Mouse (Mus musculus) adrenal gland, postnatal 14 days (tissue): ENCODE results near the gene Gm10330. TPM values are rescaled to one million over a fixed set of nuclear protein-coding genes. Genes with fewer than 3 reads are reported as not detected.
"Not testable (repeated sequence)": the region's sequence is repeated elsewhere in the genome, so short reads cannot be mapped to it uniquely, and the experiment has no call there.

Experiments
- DNase-seq: peaks from one replicate; pipeline ENCODE4 v3.0.0; 2021; ENCODE audit warnings: mixed read lengths
- long read RNA-seq, 2 experiments: library from polyadenylated mRNA; stranded (forward); transcript quantifications; one replicate each; pipeline ENCODE4 v2.0.0; 2021
- total RNA-seq: library from RNA; stranded (reverse); gene quantifications from 2 replicates; pipeline ENCODE4 v1.2.3, GENCODE M21; 2021

Gene Gm10330
- not detected in 2 replicates for total RNA-seq
- long read RNA-seq, experiment 1, result 0 reads
- long read RNA-seq, experiment 2, result 0 reads

DNA sequence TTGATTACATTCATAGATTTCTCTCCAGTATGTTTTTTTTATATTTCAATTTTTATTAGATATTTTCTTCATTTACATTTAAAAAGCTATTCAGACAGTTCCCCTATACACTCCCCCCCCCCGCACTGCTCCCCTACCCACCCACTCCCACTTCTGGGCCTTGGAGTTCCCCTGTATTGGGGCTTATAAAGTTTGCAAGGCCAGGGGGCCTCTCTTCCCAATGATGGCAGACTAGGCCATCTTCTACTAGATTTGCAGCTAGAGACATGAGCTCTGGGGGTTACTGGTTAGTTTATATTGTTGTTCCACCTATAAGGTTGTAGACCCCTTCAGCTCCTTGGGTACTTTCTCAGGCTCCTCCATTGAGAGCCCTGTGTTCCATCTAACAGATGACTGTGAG, at the start of gene Gm10330:
TSS of gene Gm10330 (minus strand) at position 101 of the 400 bp plus-strand sequence.
- DNase-seq, result not testable (repeated sequence)

DNA sequence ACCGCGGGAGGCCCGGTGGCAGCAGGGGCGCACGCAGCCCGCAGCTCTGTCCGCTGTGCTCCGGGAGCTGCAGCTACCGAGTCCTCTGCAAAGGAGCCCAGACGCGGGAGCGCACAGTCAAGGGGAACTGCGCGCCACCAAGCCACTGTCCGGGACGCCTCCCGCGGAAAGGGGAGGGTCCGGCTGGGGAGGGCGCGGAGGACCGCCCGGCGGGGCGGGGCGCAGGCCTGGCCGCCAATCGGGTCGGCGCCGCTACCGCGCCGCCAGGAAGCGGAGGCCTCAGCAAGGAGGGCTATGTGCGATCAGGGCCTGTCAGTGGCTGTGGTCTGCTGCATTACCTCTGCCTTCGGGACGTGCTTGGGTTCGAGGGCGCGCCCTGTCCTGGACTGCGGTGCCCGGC, 20.7 kb upstream of the Gm10330 start:
- DNase-seq, result not testable (repeated sequence)

DNA sequence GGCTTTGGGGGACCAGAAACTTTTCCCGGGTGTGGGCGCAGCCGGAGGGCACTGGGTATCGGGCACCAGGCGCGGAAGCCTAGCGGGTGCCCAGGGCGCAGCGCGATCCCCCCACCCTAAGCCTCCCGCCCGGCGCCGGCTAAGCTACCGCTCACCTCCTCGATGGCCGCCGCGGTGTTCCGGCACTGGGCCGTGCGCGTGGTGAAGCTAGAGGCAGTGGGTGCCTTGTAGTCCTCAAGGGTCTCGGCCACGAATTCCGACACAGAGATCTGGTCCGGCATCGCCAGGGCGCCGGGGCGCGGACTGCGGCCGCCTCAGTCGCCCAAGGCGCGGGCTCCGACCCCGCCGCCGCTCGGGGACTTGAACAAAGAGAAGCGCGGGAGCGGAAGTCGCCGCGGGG, 20.3 kb upstream of the Gm10330 start:
- DNase-seq, result peak; percentile 5
